Comparison of ENCODE assay signal across 21 mouse cellular contexts in genomic region chr9:28255905-28256268, GRCm38 (mm10).
DNase-seq lines count a peak whose midpoint lies in the region; ATAC-seq and TF ChIP-seq lines count a peak whose summit lies in the region.
"Had no signal": no experiment of that assay in that cellular context is flagged by ENCODE, and none has a peak within 500 bp of the region (broad histone marks: within the 10 kb centered on the region; RNA-seq: fewer than 3 reads in every experiment).

No protein-coding gene starts in this region.

- TF ChIP-seq CTCF in midbrain, postnatal 0 days (IDR thresholded peaks at IDR 0.05): no peak

- 93% methylated on average over 1 of the region's 1 CpGs for WGBS in embryonic facial prominence, embryonic 13.5 days
- 80% methylated on average over 1 of the region's 1 CpGs for WGBS in embryonic facial prominence, embryonic 10.5 days
- 91% methylated on average over 1 of the region's 1 CpGs for WGBS in midbrain, embryonic 13.5 days
- WGBS in midbrain, postnatal 0 days: 79% methylated on average over 1 of the region's 1 CpGs
- 52% methylated on average over 1 of the region's 1 CpGs for WGBS in forebrain, embryonic 13.5 days
- 90% methylated on average over 1 of the region's 1 CpGs for WGBS in hindbrain, embryonic 13.5 days

- H3K4me3 ChIP-seq in embryonic facial prominence, embryonic 13.5 days: no peak overlapping the region
- H3K4me3 ChIP-seq in embryonic facial prominence, embryonic 10.5 days: no peak overlapping the region
- H3K4me3 ChIP-seq in midbrain, embryonic 13.5 days (replicated peaks): no peak overlapping the region
- no peak overlapping the region for H3K4me3 ChIP-seq in midbrain, postnatal 0 days (ENCODE audit: low read depth, low read length)
- H3K4me3 ChIP-seq in forebrain, embryonic 13.5 days: no peak overlapping the region
- H3K4me3 ChIP-seq in hindbrain, embryonic 13.5 days: no peak overlapping the region
- H3K4me3 ChIP-seq: hindbrain, embryonic 15.5 days; limb, embryonic 12.5 days; liver, embryonic 12.5 days had no signal

- H3K36me3 ChIP-seq in embryonic facial prominence, embryonic 13.5 days: no peaks in the 10 kb centered on the region
- H3K36me3 ChIP-seq in embryonic facial prominence, embryonic 10.5 days (replicated peaks): no peaks in the 10 kb centered on the region
- no peaks in the 10 kb centered on the region for H3K36me3 ChIP-seq in midbrain, embryonic 13.5 days
- no peaks in the 10 kb centered on the region for H3K36me3 ChIP-seq in midbrain, postnatal 0 days (ENCODE audit: insufficient read depth, low read length)
- H3K36me3 ChIP-seq in forebrain, embryonic 13.5 days (ENCODE audit: poor library complexity, severe bottlenecking): no peaks in the 10 kb centered on the region
- H3K36me3 ChIP-seq in hindbrain, embryonic 13.5 days: no peaks in the 10 kb centered on the region
- H3K36me3 ChIP-seq: hindbrain, embryonic 15.5 days; limb, embryonic 12.5 days; liver, embryonic 12.5 days had no signal

- ATAC-seq in embryonic facial prominence, embryonic 13.5 days (ENCODE audit: insufficient number of reproducible peaks, insufficient read depth, low FRiP score, low TSS enrichment, low read depth): 0 out of 2 replicates have a peak, but pooled peaks have one; percentile 43
- ATAC-seq in midbrain, embryonic 13.5 days: peak; percentile 19; the same call in 1 of the 2 replicates
- ATAC-seq in midbrain, postnatal 0 days (ENCODE audit: low FRiP score): no peak
- ATAC-seq in forebrain, embryonic 13.5 days: peak; percentile 71
- 0 out of 2 replicates have a peak, but pooled peaks have one; percentile 26 for ATAC-seq in hindbrain, embryonic 13.5 days (ENCODE audit: low FRiP score)
- ATAC-seq: activated CD4-positive, CD25-positive, alpha-beta regulatory T cell, adult 4 months; intestine, embryonic 16.5 days; liver, embryonic 12.5 days had no signal

- H3K27me3 ChIP-seq in embryonic facial prominence, embryonic 13.5 days: no peaks in the 10 kb centered on the region; the same call in 1 of the 2 replicates
- H3K27me3 ChIP-seq in embryonic facial prominence, embryonic 10.5 days (replicated peaks; ENCODE audit: low read depth, poor library complexity, severe bottlenecking): peaks cover 6% of the 10 kb centered on the region
- H3K27me3 ChIP-seq in midbrain, embryonic 13.5 days: peaks cover 3% of the 10 kb centered on the region; the same call in 1 of the 2 replicates
- H3K27me3 ChIP-seq in midbrain, postnatal 0 days (ENCODE audit: insufficient read depth, low read length): no peaks in the 10 kb centered on the region
- peaks cover 4% of the 10 kb centered on the region; the same call in 1 of the 2 replicates for H3K27me3 ChIP-seq in forebrain, embryonic 13.5 days
- peaks cover 10% of the 10 kb centered on the region; the same call in 1 of the 2 replicates for H3K27me3 ChIP-seq in hindbrain, embryonic 13.5 days
- H3K27me3 ChIP-seq: liver, embryonic 12.5 days had no signal

- no peaks in the 10 kb centered on the region for H3K9me3 ChIP-seq in embryonic facial prominence, embryonic 13.5 days
- H3K9me3 ChIP-seq in embryonic facial prominence, embryonic 10.5 days: no peaks in the 10 kb centered on the region
- no peaks in the 10 kb centered on the region for H3K9me3 ChIP-seq in midbrain, embryonic 13.5 days
- no peaks in the 10 kb centered on the region for H3K9me3 ChIP-seq in midbrain, postnatal 0 days (ENCODE audit: low read length)
- H3K9me3 ChIP-seq in forebrain, embryonic 13.5 days (replicated peaks): no peaks in the 10 kb centered on the region
- no peaks in the 10 kb centered on the region for H3K9me3 ChIP-seq in hindbrain, embryonic 13.5 days
- H3K9me3 ChIP-seq: hindbrain, embryonic 15.5 days; limb, embryonic 12.5 days; liver, embryonic 12.5 days had no signal

- no peak overlapping the region for H3K27ac ChIP-seq in embryonic facial prominence, embryonic 13.5 days
- H3K27ac ChIP-seq in embryonic facial prominence, embryonic 10.5 days (replicated peaks): no peak overlapping the region
- H3K27ac ChIP-seq in midbrain, embryonic 13.5 days: peak overlapping the region; percentile 19; the same call in 1 of the 2 replicates
- no peak overlapping the region for H3K27ac ChIP-seq in midbrain, postnatal 0 days (ENCODE audit: low read depth, low read length)
- H3K27ac ChIP-seq in forebrain, embryonic 13.5 days: peak overlapping the region; percentile 74
- H3K27ac ChIP-seq in hindbrain, embryonic 13.5 days: peak overlapping the region; percentile 52; the same call in 1 of the 2 replicates
- H3K27ac ChIP-seq: hindbrain, embryonic 15.5 days; limb, embryonic 12.5 days; liver, embryonic 12.5 days; stomach, postnatal 0 days had no signal

- H3K4me1 ChIP-seq in embryonic facial prominence, embryonic 13.5 days: no peaks in the 10 kb centered on the region
- 0 out of 2 replicates have a peak, but pooled peaks cover 2% of the 10 kb centered on the region for H3K4me1 ChIP-seq in embryonic facial prominence, embryonic 10.5 days
- H3K4me1 ChIP-seq in midbrain, embryonic 13.5 days (replicated peaks): peaks cover 23% of the 10 kb centered on the region
- H3K4me1 ChIP-seq in midbrain, postnatal 0 days (ENCODE audit: insufficient read depth, low read length): peaks cover 2% of the 10 kb centered on the region; the same call in 1 of the 2 replicates
- peaks cover 21% of the 10 kb centered on the region for H3K4me1 ChIP-seq in forebrain, embryonic 13.5 days
- peaks cover 22% of the 10 kb centered on the region for H3K4me1 ChIP-seq in hindbrain, embryonic 13.5 days (replicated peaks)
- H3K4me1 ChIP-seq: limb, embryonic 12.5 days; liver, embryonic 12.5 days had no signal

- no peak for DNase-seq in embryonic facial prominence, embryonic 10.5 days (ENCODE audit: low spot score)
- DNase-seq in midbrain, postnatal 0 days (ENCODE audit: low spot score): no peak
- no peak for DNase-seq in adrenal gland, postnatal 25 days
- no peak for DNase-seq in thymus, postnatal 36 days
- DNase-seq: adrenal gland, postnatal 10 days; cerebellum, adult 2 months; cerebellum, postnatal 25 days; kidney, postnatal 25 days; lung, adult 18-20 months; lung, postnatal 10 days; thymus, adult 2 months had no signal

- no peak overlapping the region for H3K9ac ChIP-seq in embryonic facial prominence, embryonic 13.5 days
- H3K9ac ChIP-seq in midbrain, embryonic 13.5 days (replicated peaks): no peak overlapping the region
- no peak overlapping the region for H3K9ac ChIP-seq in midbrain, postnatal 0 days (replicated peaks; ENCODE audit: low read length, poor library complexity, severe bottlenecking)
- no peak overlapping the region for H3K9ac ChIP-seq in forebrain, embryonic 13.5 days
- no peak overlapping the region for H3K9ac ChIP-seq in hindbrain, embryonic 13.5 days
- H3K9ac ChIP-seq: hindbrain, embryonic 15.5 days; limb, embryonic 12.5 days; liver, embryonic 12.5 days had no signal

- H3K4me2 ChIP-seq in embryonic facial prominence, embryonic 13.5 days: no peak overlapping the region
- H3K4me2 ChIP-seq in midbrain, embryonic 13.5 days (replicated peaks): no peak overlapping the region
- no peak overlapping the region for H3K4me2 ChIP-seq in midbrain, postnatal 0 days (ENCODE audit: low read depth, low read length, poor library complexity, severe bottlenecking)
- peak overlapping the region; percentile 42; the same call in 1 of the 2 replicates for H3K4me2 ChIP-seq in forebrain, embryonic 13.5 days
- H3K4me2 ChIP-seq in hindbrain, embryonic 13.5 days: no peak overlapping the region
- H3K4me2 ChIP-seq: hindbrain, embryonic 15.5 days; limb, embryonic 12.5 days; liver, embryonic 12.5 days had no signal

Comparison
In these comparisons a context has a peak if more than half of its experiments do, and no peak if none do; other contexts are left out.
1. H3K27ac ChIP-seq: peak in midbrain, embryonic 13.5 days (single experiment), forebrain, embryonic 13.5 days (single experiment) and hindbrain, embryonic 13.5 days (single experiment); none in embryonic facial prominence, embryonic 13.5 days (single experiment), embryonic facial prominence, embryonic 10.5 days (single experiment) and midbrain, postnatal 0 days (single experiment).